Mouse (Mus musculus) olfactory bulb, adult 2 months (tissue): ENCODE data around the gene Cxcl17.

Experiments used
- CTCF ChIP-seq: fragments of 200-500 bp; IDR thresholded peaks from 2 replicates; pipeline ENCODE4 v1.5.1; 2012; ENCODE audit warnings: low read depth, mild to moderate bottlenecking, low read length, moderate library complexity; ENCODE audit not compliant: insufficient read depth
- POLR2A ChIP-seq: fragments of 200-500 bp; IDR thresholded peaks from 2 replicates; pipeline ENCODE4 v1.6.1; 2012; ENCODE audit warnings: mild to moderate bottlenecking, low read depth, low read length, moderate library complexity; ENCODE audit not compliant: insufficient read depth

DNA sequence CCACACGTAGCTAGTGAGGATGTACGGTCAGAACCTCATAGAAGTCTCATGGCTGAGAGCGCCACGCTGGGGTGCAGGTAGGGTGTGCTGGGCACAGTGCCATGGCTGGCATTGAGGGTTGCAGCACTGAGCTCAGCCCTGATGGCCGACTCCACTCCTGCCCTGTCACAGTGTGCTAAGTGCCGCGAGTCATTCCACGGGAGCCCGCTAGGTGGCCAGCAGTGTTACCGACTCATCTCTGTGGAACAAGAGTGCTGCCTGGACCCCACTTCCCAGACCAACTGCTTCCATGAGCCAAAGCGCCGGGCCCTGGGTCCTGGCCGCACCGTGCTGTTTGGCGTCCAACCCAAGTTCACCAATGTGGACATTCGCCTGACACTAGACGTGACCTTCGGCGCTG lies 49.5 kb downstream of the Cxcl17 start:
- TF ChIP-seq CTCF (no peak), POLR2A (no peak)
